Mouse (Mus musculus) neural tube, embryonic 14.5 days (tissue): Measurements from ENCODE around the gene B3gntl1. TPM values are rescaled to one million over a fixed set of nuclear protein-coding genes. Genes with fewer than 3 reads are reported as not detected.

Experiments
- ATAC-seq: fragments of 200-750 bp; cut with Nextera tagmentation; 2 replicates; pipeline ENCODE4 v1.8.0; 2017; ENCODE audit warnings: low read depth, mild to moderate bottlenecking, moderate TSS enrichment, moderate library complexity
- H3K27ac ChIP-seq: fragments of 300-500 bp; sonication (generic); 2 replicates; pipeline ENCODE4 v1.5.1; 2014; ENCODE audit warnings: low read depth, mild to moderate bottlenecking, control low read depth, low read length, moderate library complexity, mixed read lengths
- H3K27me3 ChIP-seq: fragments of 300-500 bp; sonication (generic); 2 replicates; pipeline ENCODE4 v1.6.1; 2014; ENCODE audit warnings: low read length; ENCODE audit not compliant: control insufficient read depth, insufficient read depth
- H3K36me3 ChIP-seq: fragments of 300-500 bp; sonication (generic); 2 replicates; pipeline ENCODE4 v1.6.1; 2014; ENCODE audit warnings: low read length, mixed read lengths; ENCODE audit not compliant: control insufficient read depth, insufficient read depth
- H3K4me1 ChIP-seq: fragments of 300-500 bp; sonication (generic); 2 replicates; pipeline ENCODE4 v1.6.1; 2014; ENCODE audit warnings: low read length; ENCODE audit not compliant: control insufficient read depth, insufficient read depth
- H3K4me2 ChIP-seq: fragments of 300-500 bp; sonication (generic); 2 replicates; pipeline ENCODE4 v1.6.1; 2014; ENCODE audit warnings: mild to moderate bottlenecking, low read depth, low read length, control low read depth
- H3K4me3 ChIP-seq: fragments of 300-500 bp; sonication (generic); 2 replicates; pipeline ENCODE4 v1.5.1; 2014; ENCODE audit warnings: low read depth, low read length, control low read depth, mixed read lengths
- H3K9ac ChIP-seq: fragments of 300-500 bp; sonication (generic); replicated peaks from 2 replicates; pipeline ENCODE4 v1.6.1; 2014; ENCODE audit warnings: low read depth, mild to moderate bottlenecking, control low read depth, low read length, mixed read lengths
- H3K9me3 ChIP-seq: fragments of 300-500 bp; sonication (generic); 2 replicates; pipeline ENCODE4 v1.6.1; 2016; ENCODE audit warnings: low read length; ENCODE audit not compliant: control insufficient read depth
- WGBS: fragments of 180-500 bp; shearing (Covaris S2); extraction: QIAGEN DNeasy Blood & Tissue Kit; methylation state at CpG from one replicate; pipeline ENCODE4 v1.1.7; 2014; 5-methylcytosine and 5-hydroxymethylcytosine counted together
- polyA plus RNA-seq: library from polyadenylated mRNA; unstranded; fragments of >200 nt; fragmentation: Nextera tagmentation; extraction: Ambion mirVana; gene quantifications from 2 replicates; pipeline ENCODE4 v1.2.1, GENCODE M21; 2014

B3gntl1 gene
- polyA plus RNA-seq, 1 experiment from 2014 or later: 6.1 TPM

DNA sequence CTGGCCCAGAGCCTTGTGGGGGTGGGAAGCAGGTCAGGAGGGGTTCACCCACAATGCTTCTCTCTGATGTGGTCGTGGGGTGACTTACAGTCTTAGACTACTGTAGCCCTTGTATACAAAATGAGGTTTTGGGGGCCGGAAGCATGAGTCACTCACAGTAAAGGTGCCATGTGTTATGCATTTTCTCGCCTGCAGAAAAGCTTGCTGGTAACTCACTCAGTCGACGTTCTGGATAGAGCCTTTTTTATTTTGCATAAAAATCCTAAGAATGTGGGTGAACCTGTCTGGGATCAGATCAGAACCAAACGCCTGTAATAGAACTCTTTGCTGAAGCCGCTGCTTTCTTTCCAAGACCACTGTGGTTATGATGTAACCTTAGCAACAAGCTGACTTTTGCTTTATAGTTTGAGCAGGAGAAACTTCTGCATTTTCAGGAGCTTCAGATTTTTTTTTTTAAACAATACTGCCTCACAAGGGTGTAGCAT, 33.6 kb upstream of the B3gntl1 start:
- no peak overlapping the region for H3K27ac ChIP-seq
- no peak overlapping the region for H3K4me2 ChIP-seq
- ATAC-seq: no peak
- no peaks in the 10 kb centered on the region for H3K9me3 ChIP-seq
- no peak overlapping the region for H3K4me3 ChIP-seq
- peaks cover 14% of the 10 kb centered on the region for H3K27me3 ChIP-seq
- H3K4me1 ChIP-seq: 0 out of 2 replicates have a peak, but pooled peaks cover 5% of the 10 kb centered on the region
- H3K36me3 ChIP-seq: no peaks in the 10 kb centered on the region
- 42% methylated on average over 7 of the region's 7 CpGs for WGBS
- no peak overlapping the region for H3K9ac ChIP-seq

DNA sequence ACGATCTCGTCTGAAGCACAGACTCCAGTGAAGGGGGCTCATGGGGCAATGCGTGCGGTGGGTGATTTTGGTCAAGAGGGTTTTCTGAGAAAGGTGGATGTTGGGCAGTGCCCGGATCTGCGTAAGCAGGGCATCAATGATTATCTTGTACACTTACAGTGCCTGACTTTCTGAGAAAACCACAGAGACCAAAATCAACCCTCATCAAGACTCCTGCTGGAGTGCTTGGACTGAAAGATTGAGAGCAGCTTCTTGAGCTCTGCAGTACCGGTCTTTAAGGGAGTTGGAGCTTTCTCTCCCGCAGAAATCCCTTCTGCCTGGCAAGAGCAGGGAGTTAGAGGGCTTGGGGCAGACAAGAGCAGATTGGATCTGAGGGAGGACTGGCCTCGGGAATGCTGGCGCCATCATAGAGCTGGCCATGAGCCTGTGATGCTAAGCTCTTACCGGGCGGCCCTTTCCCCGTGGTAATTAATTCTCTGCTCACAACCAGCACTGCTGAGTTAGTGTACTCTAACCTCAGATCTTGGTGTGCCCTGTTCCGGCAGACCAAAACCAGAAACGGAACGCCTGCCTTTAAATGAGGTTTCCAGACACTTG, 30.8 kb upstream of the B3gntl1 start:
- peak overlapping the region; percentile 61 for H3K4me3 ChIP-seq
- WGBS: 14% methylated on average over 16 of the region's 16 CpGs
- H3K27ac ChIP-seq: no peak overlapping the region
- no peak for ATAC-seq
- H3K9ac ChIP-seq: peak overlapping the region; percentile 52; the same call in 1 of the 2 replicates
- H3K27me3 ChIP-seq: peaks cover 14% of the 10 kb centered on the region
- H3K4me1 ChIP-seq: 0 out of 2 replicates have a peak, but pooled peaks cover 5% of the 10 kb centered on the region
- peak overlapping the region; percentile 98 for H3K4me2 ChIP-seq
- no peaks in the 10 kb centered on the region for H3K9me3 ChIP-seq
- no peaks in the 10 kb centered on the region for H3K36me3 ChIP-seq

DNA sequence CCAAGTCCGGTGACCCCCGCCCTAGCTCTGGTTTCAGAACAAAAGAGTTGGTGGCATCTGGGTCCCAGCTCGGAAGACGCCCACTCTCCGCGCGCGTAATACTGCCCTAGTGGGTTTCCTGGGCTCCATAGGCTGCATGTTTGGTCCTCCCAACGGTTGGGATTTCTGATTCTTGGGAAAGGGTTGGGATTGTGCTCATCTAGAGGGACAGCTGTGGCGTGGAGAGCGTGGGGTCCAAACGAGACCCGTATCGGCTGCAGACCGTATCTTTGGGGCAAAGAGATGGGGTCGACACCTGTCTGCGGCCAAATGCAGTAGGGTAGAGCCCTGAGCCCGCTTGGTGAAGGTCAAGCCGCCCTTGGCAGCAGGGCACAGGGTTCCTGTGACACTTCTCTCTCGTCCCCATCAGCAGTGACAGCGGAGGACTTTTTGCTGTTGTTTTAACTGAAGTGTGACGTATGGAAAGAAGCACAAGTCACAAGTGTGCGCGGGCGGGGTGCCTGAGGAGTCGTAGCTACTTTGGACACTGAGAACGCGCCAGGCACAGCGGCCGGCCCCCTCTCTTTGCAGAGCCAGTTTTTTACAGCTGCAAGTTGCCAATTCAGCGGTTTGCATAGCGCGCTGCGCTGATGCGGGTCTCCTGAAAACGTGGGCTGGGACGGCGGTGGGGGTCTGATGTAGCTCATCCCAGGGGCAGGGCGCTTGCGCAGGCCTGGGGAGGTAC, 30.1 kb upstream of the B3gntl1 start:
- Histone ChIP-seq H3K27ac (no peak overlapping the region), H3K4me3 (peak overlapping the region; percentile 61), H3K4me2 (peak overlapping the region; percentile 98), H3K36me3 (no peaks in the 10 kb centered on the region), H3K27me3 (peaks cover 14% of the 10 kb centered on the region), H3K4me1 (0 out of 2 replicates have a peak, but pooled peaks cover 5% of the 10 kb centered on the region), H3K9ac (peak overlapping the region; percentile 52), H3K9me3 (no peaks in the 10 kb centered on the region)
- under 1% methylated on average over 40 of the region's 40 CpGs for WGBS
- ATAC-seq: peak; percentile 32; the same call in 1 of the 2 replicates

DNA sequence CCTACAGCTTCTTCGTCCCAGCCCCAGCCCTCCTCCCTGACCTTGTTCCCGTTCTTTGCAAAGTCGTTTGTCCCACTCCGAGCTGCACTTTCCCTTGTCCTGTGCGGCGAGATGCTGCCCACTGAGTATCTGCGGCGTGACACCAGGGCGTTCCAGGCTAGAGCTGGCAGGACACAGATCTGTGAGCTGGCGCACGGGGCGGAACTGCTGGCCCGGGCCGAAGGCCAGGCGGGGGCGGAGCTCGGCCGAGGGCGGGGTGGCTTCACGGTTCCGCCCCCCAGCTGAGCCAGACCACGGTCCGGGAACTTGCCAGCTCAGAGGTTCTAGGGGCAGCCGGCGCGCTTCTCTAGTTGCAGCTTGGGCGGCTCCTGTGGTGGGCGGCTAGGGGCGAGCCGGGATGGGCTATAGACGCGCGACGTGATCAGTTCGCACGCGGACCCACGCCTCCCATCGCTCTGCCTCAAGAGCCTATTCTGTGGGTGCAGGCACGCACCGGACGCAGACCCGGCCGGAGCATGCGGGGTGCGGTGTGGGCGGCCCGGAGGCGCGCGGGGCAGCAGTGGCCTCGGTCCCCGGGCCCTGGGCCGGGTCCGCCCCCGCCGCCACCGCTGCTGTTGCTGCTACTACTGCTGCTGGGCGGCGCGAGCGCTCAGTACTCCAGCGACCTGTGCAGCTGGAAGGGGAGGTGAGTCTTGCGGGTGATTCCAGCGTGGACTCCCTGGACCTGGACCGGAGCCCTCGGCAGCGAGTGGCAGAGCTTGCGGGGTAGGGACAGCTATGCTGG, 29.4 kb upstream of the B3gntl1 start:
- Histone ChIP-seq H3K27ac (no peak overlapping the region), H3K4me2 (peak overlapping the region; percentile 98), H3K36me3 (no peaks in the 10 kb centered on the region), H3K4me3 (peak overlapping the region; percentile 61), H3K9ac (peak overlapping the region; percentile 52), H3K27me3 (peaks cover 14% of the 10 kb centered on the region), H3K4me1 (0 out of 2 replicates have a peak, but pooled peaks cover 5% of the 10 kb centered on the region), H3K9me3 (no peaks in the 10 kb centered on the region)
- under 1% methylated on average over 67 of the region's 69 CpGs for WGBS
- peak; percentile 88 for ATAC-seq

DNA sequence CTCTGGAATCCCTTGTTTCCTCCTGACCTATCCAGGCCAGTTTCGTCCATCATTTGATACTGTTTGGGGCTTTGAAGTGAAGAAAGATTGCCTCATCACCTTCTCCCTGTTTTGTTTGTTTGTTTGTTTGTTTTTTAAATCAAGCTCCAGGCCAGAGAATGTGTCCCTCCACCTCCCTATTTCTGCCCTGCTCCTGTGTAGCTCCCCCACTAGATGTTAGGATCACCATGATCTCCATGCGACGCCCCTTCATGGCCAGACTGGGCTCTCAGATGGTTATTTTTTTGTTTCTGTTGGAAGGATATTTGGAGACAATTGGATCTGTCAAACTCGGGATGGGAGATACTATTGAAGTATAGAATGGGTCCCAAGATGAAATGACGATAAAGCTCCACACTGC, 28.3 kb upstream of the B3gntl1 start, which contains the start of gene Metrnl:
Gene Metrnl, plus strand, starts transcription at position 301 of the 400 bp plus-strand sequence.
- 83% methylated on average over 5 of the region's 5 CpGs for WGBS
- Histone ChIP-seq H3K4me2 (peak within 1 kb of the TSS; percentile 98), H3K4me3 (peak within 1 kb of the TSS; percentile 61), H3K9me3 (no peaks in the 10 kb centered on the region), H3K27ac (no peak within 1 kb of the TSS), H3K27me3 (peaks cover 14% of the 10 kb centered on the region), H3K9ac (peak within 1 kb of the TSS; percentile 52), H3K36me3 (no peaks in the 10 kb centered on the region), H3K4me1 (0 out of 2 replicates have a peak, but pooled peaks cover 5% of the 10 kb centered on the region)
- ATAC-seq: no peak

DNA sequence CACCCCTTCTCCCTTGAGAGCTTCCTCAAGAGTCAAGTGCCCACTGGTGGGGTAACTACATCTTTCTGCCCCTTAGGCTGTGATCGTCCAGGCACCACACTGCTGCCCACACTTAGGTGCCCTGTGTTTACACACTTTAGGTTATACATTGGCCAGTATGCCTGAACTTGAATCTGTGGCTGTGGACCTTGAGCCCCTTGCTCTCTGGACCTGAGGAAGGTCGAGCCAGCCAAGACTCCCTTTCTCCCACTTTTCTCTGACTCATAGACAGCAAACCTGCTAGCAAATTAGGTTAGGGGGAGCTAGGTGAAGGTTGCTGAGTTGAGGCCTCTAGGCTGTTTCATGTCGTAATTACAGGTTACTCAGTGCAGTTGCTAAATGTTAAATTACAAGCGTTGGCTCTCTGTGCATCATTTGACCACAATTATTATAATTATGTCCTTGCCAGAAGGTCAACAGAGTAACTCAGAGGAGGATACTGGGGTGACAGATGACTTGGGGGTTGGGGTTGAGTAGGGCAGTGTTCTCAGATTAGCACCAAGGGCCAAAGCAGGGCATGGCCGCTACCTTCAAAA, 25.5 kb upstream of the B3gntl1 start:
- Histone ChIP-seq H3K9me3 (no peaks in the 10 kb centered on the region), H3K27ac (no peak overlapping the region), H3K4me3 (no peak overlapping the region), H3K9ac (no peak overlapping the region), H3K4me2 (no peak overlapping the region), H3K27me3 (peaks cover 6% of the 10 kb centered on the region; the same call in 1 of the 2 replicates), H3K4me1 (no peaks in the 10 kb centered on the region), H3K36me3 (no peaks in the 10 kb centered on the region)
- WGBS: 78% methylated on average over 5 of the region's 5 CpGs
- ATAC-seq: no peak

DNA sequence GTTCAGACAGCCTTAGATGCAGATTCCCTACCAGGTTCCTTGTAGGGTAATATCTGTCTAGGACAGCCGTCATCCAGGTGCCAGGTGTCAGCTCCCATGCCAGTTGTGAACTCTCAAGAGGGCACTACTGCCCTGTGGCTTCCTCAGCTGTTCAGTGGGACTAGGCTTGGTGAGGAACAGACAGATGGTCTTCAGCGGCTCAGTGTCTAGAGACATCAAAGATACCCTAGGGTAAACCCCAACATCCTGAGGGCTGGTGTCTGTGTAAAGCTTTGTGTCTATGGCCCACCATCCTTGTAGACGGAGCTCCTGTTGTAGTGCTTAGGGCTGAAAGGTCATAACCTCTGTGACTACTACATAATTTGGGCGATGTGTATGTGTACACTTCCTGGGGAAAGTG, 24.3 kb upstream of the B3gntl1 start:
- H3K9ac ChIP-seq: no peak overlapping the region
- ATAC-seq: no peak
- H3K27me3 ChIP-seq: no peaks in the 10 kb centered on the region; the same call in 1 of the 2 replicates
- no peak overlapping the region for H3K4me2 ChIP-seq
- no peaks in the 10 kb centered on the region for H3K4me1 ChIP-seq
- no peak overlapping the region for H3K4me3 ChIP-seq
- WGBS: 82% methylated on average over 4 of the region's 4 CpGs
- no peaks in the 10 kb centered on the region for H3K36me3 ChIP-seq
- H3K9me3 ChIP-seq: no peaks in the 10 kb centered on the region
- H3K27ac ChIP-seq: no peak overlapping the region

DNA sequence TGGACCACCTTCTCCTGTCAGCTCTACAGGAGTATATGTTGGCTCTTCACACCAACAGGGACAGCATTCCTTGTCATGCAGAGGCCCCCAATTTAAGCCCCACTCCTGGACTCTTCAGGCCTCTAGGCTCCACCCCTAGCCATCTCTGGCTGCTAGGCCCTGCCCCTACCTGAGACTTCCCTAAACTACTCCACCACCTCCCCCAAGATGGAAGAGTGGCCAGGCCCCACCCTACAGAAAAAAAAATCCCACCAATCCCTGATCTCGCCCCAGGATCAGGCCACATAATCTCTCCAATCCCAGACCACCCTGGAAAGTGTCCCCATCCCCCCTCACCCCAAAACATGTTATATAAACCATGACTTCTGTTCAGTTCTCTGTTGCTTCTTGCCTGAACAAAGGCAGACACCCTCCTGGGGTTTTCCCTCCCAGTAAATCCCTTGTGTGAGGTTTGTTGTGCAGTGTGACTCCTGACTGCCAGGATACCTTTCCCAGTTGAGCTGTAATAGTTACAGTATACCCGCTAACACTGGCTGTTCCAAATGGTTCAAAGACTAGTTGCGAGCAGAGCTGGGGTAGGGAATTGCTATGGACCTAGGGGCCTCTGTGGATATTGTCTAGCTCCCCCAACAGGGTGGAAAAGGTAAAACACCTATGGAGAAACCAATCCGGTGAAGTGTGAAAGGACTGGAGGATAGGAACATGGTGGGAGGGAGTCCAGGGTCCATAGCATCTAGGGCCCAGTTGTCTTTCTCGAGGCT, 22.5 kb upstream of the B3gntl1 start:
- no peaks in the 10 kb centered on the region for H3K9me3 ChIP-seq
- no peak overlapping the region for H3K4me3 ChIP-seq
- no peak overlapping the region for H3K27ac ChIP-seq
- no peak for ATAC-seq
- no peaks in the 10 kb centered on the region for H3K4me1 ChIP-seq
- 78% methylated on average over 5 of the region's 5 CpGs for WGBS
- no peaks in the 10 kb centered on the region for H3K27me3 ChIP-seq
- no peak overlapping the region for H3K9ac ChIP-seq
- no peaks in the 10 kb centered on the region for H3K36me3 ChIP-seq
- no peak overlapping the region for H3K4me2 ChIP-seq
